Mouse (Mus musculus) midbrain, embryonic 16.5 days (tissue): ENCODE measurements around the gene Utp18. TPM values are rescaled to one million over a fixed set of nuclear protein-coding genes. Genes with fewer than 3 reads are reported as not detected.

Experiments used
- ATAC-seq: fragments of 200-750 bp; cut with Nextera tagmentation; 2 replicates; pipeline ENCODE4 v1.8.0; 2017; ENCODE audit warnings: moderate TSS enrichment
- H3K27ac ChIP-seq: fragments of 300-500 bp; sonication (generic); 2 replicates; pipeline ENCODE4 v1.5.1; 2014; ENCODE audit warnings: mild to moderate bottlenecking, low read length, mixed read lengths
- H3K27me3 ChIP-seq: fragments of 300-500 bp; sonication (generic); 2 replicates; pipeline ENCODE4 v1.6.1; 2014; ENCODE audit warnings: low read depth, low read length, mixed read lengths; ENCODE audit not compliant: control insufficient read depth, insufficient read depth
- H3K36me3 ChIP-seq: fragments of 300-500 bp; sonication (generic); 2 replicates; pipeline ENCODE4 v1.6.1; 2014; ENCODE audit warnings: mild to moderate bottlenecking, low read length, moderate library complexity, mixed read lengths; ENCODE audit not compliant: control insufficient read depth, insufficient read depth
- H3K4me1 ChIP-seq: fragments of 300-500 bp; sonication (generic); 2 replicates; pipeline ENCODE4 v1.6.1; 2014; ENCODE audit warnings: mild to moderate bottlenecking, low read length, mixed read lengths; ENCODE audit not compliant: control insufficient read depth, insufficient read depth
- H3K4me2 ChIP-seq: fragments of 300-500 bp; sonication (generic); 2 replicates; pipeline ENCODE4 v1.6.1; 2014; ENCODE audit warnings: mild to moderate bottlenecking, low read length, mixed read lengths
- H3K4me3 ChIP-seq: fragments of 300-500 bp; sonication (generic); 2 replicates; pipeline ENCODE4 v1.5.1; 2014; ENCODE audit warnings: low read depth, mild to moderate bottlenecking, low read length, moderate library complexity, mixed read lengths
- H3K9ac ChIP-seq: fragments of 300-500 bp; sonication (generic); 2 replicates; pipeline ENCODE4 v1.6.1; 2014; ENCODE audit warnings: low read depth, low read length, mixed read lengths
- H3K9me3 ChIP-seq: fragments of 300-500 bp; sonication (generic); replicated peaks from 2 replicates; pipeline ENCODE4 v1.6.1; 2014; ENCODE audit warnings: mild to moderate bottlenecking, low read length, mixed read lengths; ENCODE audit not compliant: control insufficient read depth, poor library complexity, severe bottlenecking
- WGBS: fragments of 180-500 bp; shearing (Covaris S2); extraction: QIAGEN DNeasy Blood & Tissue Kit; methylation state at CpG from one replicate; pipeline ENCODE4 v1.1.7; 2014; 5-methylcytosine and 5-hydroxymethylcytosine counted together
- polyA plus RNA-seq: library from polyadenylated mRNA; unstranded; fragments of >200 nt; fragmentation: Nextera tagmentation; extraction: Ambion mirVana; gene quantifications from 2 replicates; pipeline ENCODE4 v1.2.1, GENCODE M21; 2015

The Utp18 gene
- polyA plus RNA-seq, 1 experiment from 2014 or later: 31.1 TPM

- no peaks in the 10 kb centered on the region for H3K27me3 ChIP-seq
- no peaks in the 10 kb centered on the region for H3K9me3 ChIP-seq
- no peak overlapping the region for H3K9ac ChIP-seq
- ATAC-seq: no peak
- H3K36me3 ChIP-seq: no peaks in the 10 kb centered on the region
- H3K4me3 ChIP-seq: no peak overlapping the region
- 89% methylated on average over 4 of the region's 4 CpGs for WGBS
- no peak overlapping the region for H3K4me2 ChIP-seq
- H3K4me1 ChIP-seq: peaks cover 2% of the 10 kb centered on the region; the same call in 1 of the 2 replicates
- H3K27ac ChIP-seq: no peak overlapping the region
These were observed 72.6 kb downstream of the Utp18 start for GRCm38 (mm10) chr11:93812955-93813354.

- peaks cover 2% of the 10 kb centered on the region; the same call in 1 of the 2 replicates for H3K4me1 ChIP-seq
- no peaks in the 10 kb centered on the region for H3K27me3 ChIP-seq
- no peak overlapping the region for H3K9ac ChIP-seq
- peak; percentile 73; the same call in 1 of the 2 replicates for ATAC-seq
- WGBS: 31% methylated on average over 11 of the region's 11 CpGs
- no peak overlapping the region for H3K27ac ChIP-seq
- no peaks in the 10 kb centered on the region for H3K36me3 ChIP-seq
- H3K4me2 ChIP-seq: no peak overlapping the region
- H3K9me3 ChIP-seq: no peaks in the 10 kb centered on the region
- H3K4me3 ChIP-seq: no peak overlapping the region
These were observed 73.3 kb downstream of the Utp18 start for GRCm38 (mm10) chr11:93812125-93812868.

Other genes with a start within 250 kb of the Utp18 start
- gene Mbtd1, start 86 bp upstream of the Utp18 start, polyA plus RNA-seq: 19.8 and 23.8 TPM in 2 replicates
- 85.5 and 102 TPM in 2 replicates for gene Nme2, start 70.5 kb upstream of the Utp18 start, polyA plus RNA-seq
- gene Gm20390, start 82.5 kb upstream of the Utp18 start, polyA plus RNA-seq: 314 and 329 TPM in 2 replicates
- 426 and 443 TPM in 2 replicates for gene Nme1, start 82.8 kb upstream of the Utp18 start, polyA plus RNA-seq
- gene Spag9, start 110.3 kb upstream of the Utp18 start, polyA plus RNA-seq: 82.7 and 92.9 TPM in 2 replicates